Mouse (Mus musculus) bone marrow macrophage, adult 2 months (primary cell): Measurements from ENCODE around the gene Phgdh.

Experiments
- CTCF ChIP-seq: IDR thresholded peaks from 2 replicates; pipeline ENCODE4 v1.5.1; 2012; ENCODE audit warnings: low read depth, mild to moderate bottlenecking, low read length, moderate library complexity
- POLR2A ChIP-seq: IDR thresholded peaks from 2 replicates; pipeline ENCODE4 v1.6.1; 2012; ENCODE audit warnings: mild to moderate bottlenecking, low read depth, low read length, borderline replicate concordance

- TF ChIP-seq CTCF (no peak), POLR2A (no peak)
Observed at GRCm38 (mm10) chr3:98273623-98274398, 66.0 kb downstream of the Phgdh start.
